Mouse (Mus musculus) CH12.LX (cell line): ENCODE measurements around the gene Hip1r. TPM values are rescaled to one million over a fixed set of nuclear protein-coding genes. Genes with fewer than 3 reads are reported as not detected.

Experiments used
- DNase-seq: peaks from one replicate; pipeline ENCODE4 v3.0.0-alpha.2; 2013; ENCODE audit errors: extremely low read depth
- H3K27ac ChIP-seq: 2 replicates; pipeline ENCODE4 v1.5.1; 2012; ENCODE audit warnings: low read depth, mild to moderate bottlenecking, control low read depth, moderate library complexity; ENCODE audit not compliant: insufficient read depth
- H3K27me3 ChIP-seq: replicated peaks from 2 replicates; pipeline ENCODE3; 2012; ENCODE audit warnings: inconsistent platforms
- H3K36me3 ChIP-seq, 2 experiments: replicated peaks in 1 of 2; 2 replicates each; pipeline versions ENCODE3 to v1.6.1; 2012; ENCODE audit warnings: inconsistent platforms in 1 of 2, low read length in 1 of 2, mild to moderate bottlenecking in 1 of 2, mixed read lengths in 1 of 2, moderate library complexity in 1 of 2; ENCODE audit not compliant: control insufficient read depth in 1 of 2, insufficient read depth in 1 of 2
- H3K4me1 ChIP-seq, 2 experiments: 2 replicates each; pipeline ENCODE4 v1.6.1; 2012; ENCODE audit warnings: inconsistent platforms in 1 of 2, moderate library complexity in 1 of 2; ENCODE audit not compliant: insufficient read depth in 2 of 2, control insufficient read depth in 1 of 2
- H3K4me2 ChIP-seq: 2 replicates; pipeline ENCODE4 v1.6.1; 2012; ENCODE audit warnings: low read depth, mild to moderate bottlenecking, control low read depth; ENCODE audit not compliant: poor library complexity, insufficient read depth, severe bottlenecking
- H3K4me3 ChIP-seq, 3 experiments: fragments of 150-350 bp in 1 of 3; sonication (generic) in 1 of 3; replicated peaks in 1 of 3; 2 replicates each; pipeline versions ENCODE3 to v1.5.1; 2011 to 2012; ENCODE audit warnings: low read depth in 2 of 3, low read length in 2 of 3, mild to moderate bottlenecking in 2 of 3, moderate library complexity in 2 of 3, control low read depth in 1 of 3, improper control_type of control experiment in 1 of 3, inconsistent platforms in 1 of 3, mixed read lengths in 1 of 3; ENCODE audit not compliant: poor library complexity in 1 of 3
- H3K79me2 ChIP-seq: replicated peaks from 2 replicates; pipeline ENCODE4 v1.6.1; 2012; ENCODE audit warnings: mild to moderate bottlenecking, moderate library complexity; ENCODE audit not compliant: control insufficient read depth, poor library complexity, insufficient read depth, severe bottlenecking; ENCODE audit errors: extremely low read depth
- H3K9ac ChIP-seq: 2 replicates; pipeline ENCODE4 v1.6.1; 2012; ENCODE audit warnings: low read depth, mild to moderate bottlenecking, control low read depth, moderate library complexity; ENCODE audit not compliant: insufficient read depth
- H3K9me3 ChIP-seq: replicated peaks from 2 replicates; pipeline ENCODE3; 2012; ENCODE audit warnings: low read length, inconsistent platforms, mixed read lengths
- BHLHE40 ChIP-seq: IDR thresholded peaks from 2 replicates; pipeline ENCODE4 v1.6.1; 2011; ENCODE audit warnings: mild to moderate bottlenecking, low read depth, low read length, improper control_type of control experiment
- CHD1 ChIP-seq: IDR thresholded peaks from 2 replicates; pipeline ENCODE4 v1.6.1; 2012; ENCODE audit warnings: low read depth, low read length, improper control_type of control experiment, inconsistent platforms
- CHD2 ChIP-seq: IDR thresholded peaks from 2 replicates; pipeline ENCODE4 v1.6.1; 2011; ENCODE audit warnings: low read length, improper control_type of control experiment
- EP300 ChIP-seq: IDR thresholded peaks from 2 replicates; pipeline ENCODE4 v1.6.1; 2011; ENCODE audit warnings: low read length, improper control_type of control experiment
- NRF1 ChIP-seq: IDR thresholded peaks from 2 replicates; pipeline ENCODE4 v1.6.1; 2014; ENCODE audit warnings: low read depth, mild to moderate bottlenecking, inconsistent platforms, low read length, improper control_type of control experiment, moderate library complexity
- POLR2A ChIP-seq: IDR thresholded peaks from 2 replicates; pipeline ENCODE4 v1.6.1; 2011; ENCODE audit warnings: low read depth, mild to moderate bottlenecking, improper control_type of control experiment, low read length
- POLR2AphosphoS2 ChIP-seq: IDR thresholded peaks from 2 replicates; pipeline ENCODE4 v1.6.1; 2011; ENCODE audit warnings: low read depth, low read length, improper control_type of control experiment
- USF1 ChIP-seq: IDR thresholded peaks from 2 replicates; pipeline ENCODE4 v1.6.1; 2014; ENCODE audit warnings: low read depth, mild to moderate bottlenecking, inconsistent platforms, low read length, improper control_type of control experiment
- dilution Hi-C: fragments of 300-500 bp; cut with MboI; formaldehyde crosslinking; loops from 2 replicates; pipeline ENCODE4 v1.14.3; 2020; ENCODE audit warnings: low sequenced_read_pairs; ENCODE audit not compliant: extremely low pct_unique_long_range_greater_than_20kb, extremely low pct_ligation_motif_present
- in situ Hi-C: fragments of 300-500 bp; cut with MboI; formaldehyde crosslinking; loops from 3 replicates; pipeline ENCODE4 v1.14.3; 2019; ENCODE audit warnings: low sequenced_read_pairs, low pct_ligation_motif_present, low pct_unique_long_range_greater_than_20kb, mixed read lengths
- polyA plus RNA-seq: library from polyadenylated mRNA; unstranded; fragments of >175 nt; gene quantifications from 2 replicates; pipeline ENCODE4 v1.2.1, GENCODE M21; 2012; ENCODE audit warnings: low read depth; ENCODE audit not compliant: insufficient read length
- total RNA-seq, 2 experiments: library from RNA; depleted of rRNA; stranded (reverse); fragments of 300-350 nt in 1 of 2; fragments of >200 nt in 1 of 2; gene quantifications; 2 replicates each; pipeline ENCODE4 v1.2.3; 2012 to 2014

Hip1r gene
- total and polyA plus RNA-seq, 3 experiments = 26.1 to 49.8 (median 44.7) TPM

DNA sequence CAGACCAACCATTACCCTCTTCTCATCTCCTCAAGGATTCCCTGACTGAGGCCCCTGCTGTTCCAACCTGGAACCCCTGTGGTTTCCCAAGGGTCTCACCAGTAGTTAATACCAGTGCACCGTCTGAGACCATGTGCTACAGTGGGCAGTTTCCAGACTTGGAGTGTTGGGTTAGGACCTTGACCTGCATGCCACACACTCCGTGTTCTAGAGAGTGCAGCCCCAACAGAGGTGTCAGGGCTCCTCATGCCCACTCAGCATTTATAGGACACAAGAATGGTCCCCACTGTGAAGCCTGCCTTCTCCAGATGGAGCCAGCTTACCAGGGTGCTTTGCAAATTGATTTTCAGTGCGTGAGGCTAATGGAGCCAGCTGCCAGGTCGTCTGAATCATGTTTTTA, 29.9 kb downstream of the Hip1r start:
- TF ChIP-seq POLR2AphosphoS2 = 0 out of 2 replicates have a peak, but pooled peaks have one; percentile 11
- no peak for TF ChIP-seq CHD1
- Histone ChIP-seq H3K79me2 (no peaks in the 10 kb centered on the region), H3K27ac (no peak overlapping the region), H3K4me3 (no peak overlapping the region), H3K9me3 (no peaks in the 10 kb centered on the region), H3K9ac (no peak overlapping the region), H3K27me3 (no peaks in the 10 kb centered on the region), H3K36me3 (peaks cover 89 to 98% of the 10 kb centered on the region in 2 experiments), H3K4me1 (peaks cover 12 to 55% of the 10 kb centered on the region in 2 experiments), H3K4me2 (no peak overlapping the region)
- dilution Hi-C loops = no loop called here
- in situ Hi-C loops = loop anchor here (5.0 kb wide), 1 partner anchor 79 kb away; no protein-coding TSS in a partner anchor
- no peak for DNase-seq

DNA sequence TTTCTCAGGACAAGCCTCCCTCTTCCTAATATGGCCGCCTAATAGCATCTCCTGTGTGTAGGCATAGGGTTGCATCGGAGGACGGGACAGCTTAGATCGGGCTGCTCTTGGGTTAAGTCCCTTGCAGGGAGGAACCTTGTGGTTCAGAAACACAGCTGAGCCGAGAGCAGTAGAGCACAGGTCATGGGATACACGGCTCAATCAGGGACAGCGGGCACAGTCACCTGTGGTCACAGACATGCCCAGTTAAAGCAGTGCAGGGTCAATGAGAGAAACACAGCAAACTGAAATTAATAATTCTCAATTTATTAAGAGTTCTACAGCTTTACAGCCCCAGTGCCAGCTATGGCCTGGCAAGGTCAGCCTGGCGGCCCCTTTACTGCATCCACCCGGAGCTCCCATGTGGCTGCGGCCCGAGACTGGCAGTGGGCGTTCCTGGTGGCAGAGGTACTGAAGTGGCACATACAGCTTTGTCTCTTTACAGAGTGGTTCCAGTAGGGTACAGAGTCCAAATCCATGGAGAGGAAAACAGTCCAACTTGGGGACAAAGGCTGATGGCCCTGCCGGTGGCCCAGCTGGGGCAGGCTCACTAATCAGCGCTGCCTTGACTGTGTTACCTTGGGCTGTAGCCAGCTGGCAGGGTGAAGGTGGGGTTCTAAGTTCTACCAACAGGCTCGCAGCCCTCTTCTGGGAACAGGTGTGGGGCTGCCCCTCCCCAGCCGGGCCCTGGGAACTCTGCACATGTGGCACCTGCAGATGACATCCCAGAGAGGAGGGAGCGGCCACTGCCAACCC, 31.1 kb downstream of the Hip1r start:
- Histone ChIP-seq H3K4me1 (peaks cover 12 to 55% of the 10 kb centered on the region in 2 experiments), H3K79me2 (no peaks in the 10 kb centered on the region), H3K4me3 (no peak overlapping the region), H3K9ac (no peak overlapping the region), H3K27me3 (no peaks in the 10 kb centered on the region), H3K9me3 (no peaks in the 10 kb centered on the region), H3K36me3 (peaks cover 85 to 97% of the 10 kb centered on the region in 2 experiments), H3K4me2 (no peak overlapping the region), H3K27ac (no peak overlapping the region)
- dilution Hi-C loops = no loop called here
- no peak for TF ChIP-seq BHLHE40
- peak; percentile 16; the same call in 1 of the 2 replicates for TF ChIP-seq POLR2AphosphoS2
- no peak for TF ChIP-seq CHD1
- in situ Hi-C loops = loop anchor here (5.0 kb wide), 1 partner anchor 78 kb away; no protein-coding TSS in a partner anchor
- DNase-seq = no peak

DNA sequence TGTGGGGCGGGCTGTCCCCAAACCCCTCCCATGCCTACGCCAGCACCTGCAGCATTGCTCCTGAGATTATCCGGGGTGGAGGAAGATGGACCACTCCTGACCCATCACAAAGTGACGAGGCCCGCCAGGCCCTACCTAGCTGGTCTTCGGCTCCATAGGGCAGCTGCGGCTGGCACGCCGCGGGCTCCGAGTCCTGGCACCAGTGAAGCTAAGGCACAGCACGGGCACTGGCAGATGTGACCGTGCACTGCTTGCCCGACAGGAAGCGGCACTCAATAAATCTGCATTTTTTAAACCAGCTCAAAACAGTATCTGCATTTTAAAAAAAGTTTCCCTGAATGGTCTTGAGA, 31.7 kb downstream of the Hip1r start:
- dilution Hi-C loops = no loop called here
- TF ChIP-seq USF1 (no peak), CHD2 (no peak), EP300 (no peak), POLR2A (no peak), NRF1 (no peak)
- in situ Hi-C loops = no loop called here

More for the DNA sequence above, 31.7 kb downstream of the Hip1r start:
- Histone ChIP-seq H3K79me2 (no peaks in the 10 kb centered on the region), H3K27ac (no peak overlapping the region), H3K4me1 (peaks cover 12 to 57% of the 10 kb centered on the region in 2 experiments), H3K4me2 (no peak overlapping the region), H3K27me3 (no peaks in the 10 kb centered on the region), H3K9ac (no peak overlapping the region), H3K36me3 (peaks cover 85 to 97% of the 10 kb centered on the region in 2 experiments), H3K4me3 (no peak overlapping the region), H3K9me3 (no peaks in the 10 kb centered on the region)
- no peak for DNase-seq
